Mouse (Mus musculus) neural tube, embryonic 14.5 days (tissue): ENCODE data around the gene Zfp553. TPM values are rescaled to one million over a fixed set of nuclear protein-coding genes. Genes with fewer than 3 reads are reported as not detected.

ENCODE experiments used
- ATAC-seq: fragments of 200-750 bp; cut with Nextera tagmentation; 2 replicates; pipeline ENCODE4 v1.8.0; 2017; ENCODE audit warnings: low read depth, mild to moderate bottlenecking, moderate TSS enrichment, moderate library complexity
- H3K27ac ChIP-seq: fragments of 300-500 bp; sonication (generic); 2 replicates; pipeline ENCODE4 v1.5.1; 2014; ENCODE audit warnings: low read depth, mild to moderate bottlenecking, control low read depth, low read length, moderate library complexity, mixed read lengths
- H3K27me3 ChIP-seq: fragments of 300-500 bp; sonication (generic); 2 replicates; pipeline ENCODE4 v1.6.1; 2014; ENCODE audit warnings: low read length; ENCODE audit not compliant: control insufficient read depth, insufficient read depth
- H3K36me3 ChIP-seq: fragments of 300-500 bp; sonication (generic); 2 replicates; pipeline ENCODE4 v1.6.1; 2014; ENCODE audit warnings: low read length, mixed read lengths; ENCODE audit not compliant: control insufficient read depth, insufficient read depth
- H3K4me1 ChIP-seq: fragments of 300-500 bp; sonication (generic); 2 replicates; pipeline ENCODE4 v1.6.1; 2014; ENCODE audit warnings: low read length; ENCODE audit not compliant: control insufficient read depth, insufficient read depth
- H3K4me2 ChIP-seq: fragments of 300-500 bp; sonication (generic); 2 replicates; pipeline ENCODE4 v1.6.1; 2014; ENCODE audit warnings: mild to moderate bottlenecking, low read depth, low read length, control low read depth
- H3K4me3 ChIP-seq: fragments of 300-500 bp; sonication (generic); 2 replicates; pipeline ENCODE4 v1.5.1; 2014; ENCODE audit warnings: low read depth, low read length, control low read depth, mixed read lengths
- H3K9ac ChIP-seq: fragments of 300-500 bp; sonication (generic); replicated peaks from 2 replicates; pipeline ENCODE4 v1.6.1; 2014; ENCODE audit warnings: low read depth, mild to moderate bottlenecking, control low read depth, low read length, mixed read lengths
- H3K9me3 ChIP-seq: fragments of 300-500 bp; sonication (generic); 2 replicates; pipeline ENCODE4 v1.6.1; 2016; ENCODE audit warnings: low read length; ENCODE audit not compliant: control insufficient read depth
- WGBS: fragments of 180-500 bp; shearing (Covaris S2); extraction: QIAGEN DNeasy Blood & Tissue Kit; methylation state at CpG from one replicate; pipeline ENCODE4 v1.1.7; 2014; 5-methylcytosine and 5-hydroxymethylcytosine counted together
- polyA plus RNA-seq: library from polyadenylated mRNA; unstranded; fragments of >200 nt; fragmentation: Nextera tagmentation; extraction: Ambion mirVana; gene quantifications from 2 replicates; pipeline ENCODE4 v1.2.1, GENCODE M21; 2014

Gene Zfp553
- polyA plus RNA-seq, 1 experiment from 2014 or later = 24.0 TPM

GRCm38 (mm10) chr7:127282190-127282589 lies 49.3 kb downstream of the Zfp553 start:
- Histone ChIP-seq H3K36me3 (no peaks in the 10 kb centered on the region), H3K4me3 (no peak overlapping the region), H3K27ac (no peak overlapping the region), H3K9ac (no peak overlapping the region), H3K27me3 (no peaks in the 10 kb centered on the region), H3K9me3 (no peaks in the 10 kb centered on the region), H3K4me2 (no peak overlapping the region), H3K4me1 (no peaks in the 10 kb centered on the region)
- no peak for ATAC-seq
- 77% methylated on average over 2 of the region's 2 CpGs for WGBS

GRCm38 (mm10) chr7:127285154-127285553 lies 52.3 kb downstream of the Zfp553 start:
- no peak for ATAC-seq
- Histone ChIP-seq H3K36me3 (no peaks in the 10 kb centered on the region), H3K4me3 (no peak overlapping the region), H3K4me1 (no peaks in the 10 kb centered on the region), H3K27me3 (no peaks in the 10 kb centered on the region), H3K9ac (no peak overlapping the region), H3K9me3 (peaks cover 5% of the 10 kb centered on the region; the same call in 1 of the 2 replicates), H3K4me2 (no peak overlapping the region), H3K27ac (no peak overlapping the region)
- 88% methylated on average over 5 of the region's 10 CpGs for WGBS

Other genes with a start within 250 kb of the Zfp553 start
- 2.4 and 4.8 TPM in 2 replicates for gene Mvp, start 218.4 kb upstream of the Zfp553 start, polyA plus RNA-seq
- not detected in 2 replicates for gene Pagr1b, start 216.6 kb upstream of the Zfp553 start, polyA plus RNA-seq
- 30.4 and 46.9 TPM in 2 replicates for gene Pagr1a, start 215.7 kb upstream of the Zfp553 start, polyA plus RNA-seq
- 36.3 and 60.2 TPM in 2 replicates for gene Gm42742, start 212.0 kb upstream of the Zfp553 start, polyA plus RNA-seq
- gene Prrt2, start 211.8 kb upstream of the Zfp553 start, polyA plus RNA-seq = 41.4 and 63.5 TPM in 2 replicates
- gene Maz, start 206.0 kb upstream of the Zfp553 start, polyA plus RNA-seq = 61.7 and 64.8 TPM in 2 replicates
- 12.7 and 13.9 TPM in 2 replicates for gene Kif22, start 190.6 kb upstream of the Zfp553 start, polyA plus RNA-seq
- not detected in 2 replicates for gene Zg16, start 145.7 kb upstream of the Zfp553 start, polyA plus RNA-seq
- 1.4 and 1.6 TPM in 2 replicates for gene AI467606, start 141.7 kb upstream of the Zfp553 start, polyA plus RNA-seq
- 0.88 TPM in 1 of 2 replicates, not detected in the other for gene Qprt, start 110.8 kb upstream of the Zfp553 start, polyA plus RNA-seq
- not detected in 2 replicates for gene Spn, start 95.2 kb upstream of the Zfp553 start, polyA plus RNA-seq
- 58.1 and 71.9 TPM in 2 replicates for gene Cd2bp2, start 37.0 kb upstream of the Zfp553 start, polyA plus RNA-seq
- gene Tbc1d10b, start 24.6 kb upstream of the Zfp553 start, polyA plus RNA-seq = 28.5 and 29.4 TPM in 2 replicates
- gene Mylpf, start 24.2 kb upstream of the Zfp553 start, polyA plus RNA-seq = 8.5 and 12.5 TPM in 2 replicates
- 7.2 and 9.1 TPM in 2 replicates for gene Sept1, start 69 bp downstream of the Zfp553 start, polyA plus RNA-seq
- gene Zfp771, start 11.2 kb downstream of the Zfp553 start, polyA plus RNA-seq = 68.1 and 68.8 TPM in 2 replicates
- gene Dctpp1, start 27.6 kb downstream of the Zfp553 start, polyA plus RNA-seq = 109 and 138 TPM in 2 replicates
- 77.7 and 78.9 TPM in 2 replicates for gene Sephs2, start 41.0 kb downstream of the Zfp553 start, polyA plus RNA-seq
- gene Itgal, start 63.2 kb downstream of the Zfp553 start, polyA plus RNA-seq = 0.09 and 0.17 TPM in 2 replicates
- 3.3 and 6.0 TPM in 2 replicates for gene Zfp768, start 112.5 kb downstream of the Zfp553 start, polyA plus RNA-seq
- 8.4 and 9.1 TPM in 2 replicates for gene Zfp747, start 143.0 kb downstream of the Zfp553 start, polyA plus RNA-seq
- gene 9130019O22Rik, start 154.1 kb downstream of the Zfp553 start, polyA plus RNA-seq = 5.6 and 6.7 TPM in 2 replicates
- gene E430018J23Rik, start 160.6 kb downstream of the Zfp553 start, polyA plus RNA-seq = 6.0 and 7.8 TPM in 2 replicates
- gene Zfp764, start 173.8 kb downstream of the Zfp553 start, polyA plus RNA-seq = 5.5 and 5.7 TPM in 2 replicates
- 35.7 and 37.2 TPM in 2 replicates for gene Zfp688, start 189.0 kb downstream of the Zfp553 start, polyA plus RNA-seq
- gene Zfp689, start 216.1 kb downstream of the Zfp553 start, polyA plus RNA-seq = 16.1 and 18.2 TPM in 2 replicates
- 35.8 and 38.8 TPM in 2 replicates for gene Prr14, start 226.6 kb downstream of the Zfp553 start, polyA plus RNA-seq
- 15.5 TPM in 2 replicates for gene Fbrs, start 246.1 kb downstream of the Zfp553 start, polyA plus RNA-seq